Mouse (Mus musculus) embryo, embryonic 11 days (tissue): ENCODE results near the gene Ano1.

Experiments used
- DNase-seq: peaks from one replicate; pipeline ENCODE4 v3.0.0-alpha.2; 2015

Gene Ano1

DNA sequence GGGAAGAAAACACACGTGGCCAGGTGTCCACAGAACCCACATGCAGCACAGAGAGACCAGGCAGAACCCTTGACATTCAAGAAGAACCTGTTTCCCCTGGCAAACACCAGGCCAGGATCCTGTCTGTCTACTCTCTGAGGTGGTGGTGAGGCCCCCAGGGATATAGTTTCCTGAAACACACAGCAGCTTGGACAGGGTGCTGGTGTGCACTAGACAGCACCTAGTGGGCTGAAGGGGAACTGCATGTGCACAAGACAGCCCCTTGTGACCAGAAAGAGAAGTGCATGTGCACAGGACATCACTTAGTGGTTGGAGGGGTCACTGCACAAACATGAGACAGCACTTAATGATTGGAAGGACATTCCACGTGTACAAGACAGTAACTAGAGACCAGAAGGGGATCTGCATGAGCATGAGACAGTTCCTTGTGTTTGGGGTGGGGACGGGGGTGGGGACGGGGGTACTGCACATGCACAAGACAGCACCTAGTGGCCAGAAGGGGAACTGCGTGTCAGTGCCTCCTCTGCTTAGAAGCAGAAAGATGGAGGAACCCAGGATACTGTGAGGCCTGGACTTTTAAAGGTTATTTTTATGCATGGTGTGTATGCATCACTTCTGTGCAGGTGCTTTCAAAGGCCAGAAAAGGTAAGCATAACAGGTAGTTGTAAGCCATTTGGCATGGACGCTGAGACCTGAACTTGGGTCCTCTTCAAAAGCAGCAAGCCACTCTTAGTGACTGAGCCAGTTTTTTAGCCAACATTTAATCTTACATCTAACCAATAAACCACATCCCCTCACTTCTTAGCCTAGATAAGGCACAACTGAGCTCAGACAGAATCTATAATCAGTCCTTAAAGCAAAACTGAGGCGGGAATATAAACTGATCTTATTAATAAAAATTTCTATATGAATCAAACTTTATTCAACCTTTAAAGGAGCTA lies 54.7 kb downstream of the Ano1 start:
- DNase-seq, result no peak

DNA sequence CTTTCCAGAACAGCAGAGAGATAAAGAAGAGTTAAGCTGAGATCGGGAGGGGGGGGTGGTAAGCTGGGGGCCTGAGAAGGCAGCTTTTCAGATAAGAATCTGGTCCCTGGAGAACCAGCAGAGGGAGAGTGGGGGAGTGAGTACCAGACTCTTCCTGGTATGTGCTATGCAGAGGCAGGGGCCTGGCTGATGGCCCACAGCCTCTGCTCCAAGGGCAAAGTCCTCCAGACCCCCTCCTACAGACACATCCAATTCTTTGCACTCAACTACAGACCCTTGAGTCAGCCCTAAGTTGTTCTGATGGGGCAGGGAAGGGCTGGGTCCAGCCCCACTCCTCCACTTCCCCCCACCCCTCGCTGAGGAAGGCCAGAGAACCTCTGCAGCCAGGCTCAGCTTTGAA lies 61.9 kb downstream of the Ano1 start:
- DNase-seq, result peak; percentile 33

DNA sequence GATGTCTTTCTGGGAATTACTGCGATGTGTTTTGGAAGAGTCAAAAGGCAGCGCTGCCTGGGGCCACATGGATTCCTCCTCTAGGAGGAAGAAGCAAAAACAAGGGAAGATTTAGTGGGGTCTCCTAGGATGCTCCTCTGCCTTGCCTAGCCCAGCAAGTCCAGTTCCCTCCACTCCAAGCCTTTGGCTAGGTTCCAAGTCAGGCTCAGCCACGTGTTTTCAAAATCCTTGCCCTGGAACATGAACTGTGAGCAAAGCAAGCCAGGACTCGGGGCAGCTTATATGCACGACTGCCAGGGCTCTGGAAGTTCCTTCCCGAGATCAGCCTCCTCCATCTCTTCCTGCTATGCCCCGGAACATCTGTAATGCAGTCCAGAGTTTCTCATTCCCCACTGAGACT lies 62.6 kb downstream of the Ano1 start:
- peak; percentile 30 for DNase-seq

DNA sequence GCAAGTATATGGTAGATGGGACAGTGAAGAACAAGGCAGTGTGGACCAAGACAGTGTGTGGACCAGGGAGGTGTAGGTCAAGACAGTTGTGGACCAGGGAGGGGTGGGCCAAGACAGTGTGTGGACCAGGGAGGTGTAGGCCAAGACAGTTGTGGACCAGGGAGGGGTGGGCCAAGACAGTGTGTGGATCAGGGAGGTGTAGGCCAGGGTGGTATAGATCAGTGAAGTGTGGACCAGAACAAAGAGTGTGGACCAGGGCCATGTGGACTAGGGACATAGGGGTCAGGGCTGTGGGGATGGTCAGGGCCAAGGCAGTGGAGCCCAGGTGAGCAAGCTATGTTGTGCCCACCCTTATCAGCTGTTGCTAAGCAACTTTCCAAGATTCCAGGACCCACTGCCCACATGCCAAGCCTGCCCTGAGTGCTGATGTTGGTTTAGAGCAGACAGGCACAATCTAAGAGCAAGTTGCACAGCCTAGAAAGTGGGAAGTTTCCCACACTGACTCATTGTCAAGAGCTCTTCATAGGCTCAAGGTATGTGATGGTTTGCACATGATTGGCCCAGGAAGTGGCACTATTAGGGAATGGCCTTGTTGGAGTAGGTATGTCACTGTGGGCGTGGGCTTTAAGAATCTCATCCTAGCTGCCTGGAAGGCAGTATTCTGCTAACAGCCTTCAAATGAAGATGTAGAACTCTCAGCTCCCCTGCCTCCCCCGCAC lies 64.0 kb downstream of the Ano1 start:
- no peak for DNase-seq

DNA sequence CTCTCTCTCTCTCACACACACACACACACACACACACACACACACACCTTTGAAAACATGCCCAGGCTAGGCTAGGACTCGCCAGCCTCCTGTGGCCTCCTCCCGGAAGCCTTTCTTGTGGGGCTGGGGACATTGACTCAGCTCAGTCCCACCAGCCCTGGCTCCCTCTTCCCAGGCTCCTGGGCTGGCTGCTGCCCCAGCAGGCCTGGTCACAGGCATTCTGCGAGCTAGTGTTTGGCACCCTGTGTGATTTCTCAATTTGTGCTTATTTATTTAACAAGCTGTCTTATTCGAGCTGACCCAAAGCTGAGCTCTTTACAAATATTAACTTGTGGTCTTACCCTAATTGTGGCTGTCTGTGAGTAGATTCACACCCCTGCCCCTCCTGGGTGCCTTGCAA lies 66.8 kb downstream of the Ano1 start:
- DNase-seq, result no peak

DNA sequence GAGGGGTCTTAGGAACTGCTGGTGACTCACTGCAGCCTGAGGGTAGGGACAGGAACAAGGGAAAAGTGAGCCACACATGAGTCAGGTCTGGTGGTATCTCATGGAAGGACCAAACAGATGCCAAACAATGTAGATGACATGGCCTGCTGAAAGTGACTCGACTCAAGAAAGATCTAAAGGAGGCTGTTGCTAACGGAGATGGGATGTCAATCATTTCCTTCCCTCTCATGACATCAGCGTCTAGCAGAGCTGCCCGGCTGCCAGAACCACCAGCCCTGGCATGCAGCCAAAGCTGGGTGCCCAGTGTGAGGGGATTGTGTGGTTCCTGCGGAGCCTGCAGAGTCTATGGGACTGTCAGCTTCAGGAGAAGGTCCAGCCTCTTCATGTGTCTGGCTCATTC lies 67.3 kb downstream of the Ano1 start:
- DNase-seq, result no peak

DNA sequence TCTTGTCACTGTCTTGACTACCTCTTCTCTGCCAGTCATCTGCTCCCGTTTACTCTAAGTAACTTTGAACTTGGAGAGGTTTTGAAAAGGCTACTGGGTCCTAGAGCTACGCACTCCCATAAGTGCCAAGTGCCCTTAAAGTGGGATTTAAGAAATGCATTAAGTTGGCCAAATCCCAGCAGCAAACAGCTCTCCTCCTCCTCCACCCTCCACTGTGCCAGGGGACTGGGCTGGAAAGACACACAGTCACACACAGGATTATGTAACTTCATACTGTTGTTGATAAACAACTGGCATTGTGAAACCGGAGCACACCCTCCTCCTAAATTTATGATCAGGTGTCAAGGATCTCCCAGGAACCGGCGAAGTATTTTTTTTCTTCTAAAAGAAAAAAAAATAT lies 71.7 kb downstream of the Ano1 start:
- DNase-seq, result no peak

DNA sequence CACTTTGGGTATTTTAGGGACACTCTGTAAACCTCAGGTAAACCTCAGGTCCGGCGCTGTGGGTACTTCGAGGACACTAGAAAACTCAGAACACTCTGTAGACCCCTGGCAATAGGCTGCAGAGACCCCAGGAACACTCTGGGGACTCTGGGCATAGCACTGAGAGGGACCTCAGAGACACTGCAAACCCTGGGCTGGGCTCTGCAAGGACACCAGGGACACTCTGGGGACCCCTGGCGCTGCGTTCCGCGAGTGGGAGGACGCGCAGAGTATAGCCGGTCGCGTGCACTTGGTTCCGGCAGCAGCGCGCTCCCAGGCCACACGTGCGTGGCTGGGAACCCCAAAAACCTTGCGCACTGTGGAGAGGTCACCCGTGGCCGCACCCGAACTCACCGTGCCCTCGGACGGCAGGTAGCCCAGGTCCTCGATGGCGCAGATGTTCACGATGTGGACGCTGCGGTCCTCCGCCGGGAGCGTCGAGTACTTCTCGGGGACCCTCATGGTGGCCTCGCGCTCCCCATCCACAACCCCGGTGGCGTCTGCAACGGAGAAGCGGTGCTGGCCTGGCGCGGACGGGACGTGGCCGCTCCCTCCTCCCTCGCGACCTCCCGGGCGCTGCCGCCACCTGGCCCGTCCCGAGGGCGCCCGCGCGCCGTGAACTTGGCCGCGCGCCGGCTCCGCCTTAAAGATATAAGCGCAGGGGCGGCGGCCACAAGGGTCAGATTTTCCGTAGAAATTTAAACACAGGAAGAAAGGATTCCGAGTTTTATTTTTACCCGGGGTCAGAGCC lies 73.3 kb downstream of the Ano1 start:
- DNase-seq, result peak; percentile 58

DNA sequence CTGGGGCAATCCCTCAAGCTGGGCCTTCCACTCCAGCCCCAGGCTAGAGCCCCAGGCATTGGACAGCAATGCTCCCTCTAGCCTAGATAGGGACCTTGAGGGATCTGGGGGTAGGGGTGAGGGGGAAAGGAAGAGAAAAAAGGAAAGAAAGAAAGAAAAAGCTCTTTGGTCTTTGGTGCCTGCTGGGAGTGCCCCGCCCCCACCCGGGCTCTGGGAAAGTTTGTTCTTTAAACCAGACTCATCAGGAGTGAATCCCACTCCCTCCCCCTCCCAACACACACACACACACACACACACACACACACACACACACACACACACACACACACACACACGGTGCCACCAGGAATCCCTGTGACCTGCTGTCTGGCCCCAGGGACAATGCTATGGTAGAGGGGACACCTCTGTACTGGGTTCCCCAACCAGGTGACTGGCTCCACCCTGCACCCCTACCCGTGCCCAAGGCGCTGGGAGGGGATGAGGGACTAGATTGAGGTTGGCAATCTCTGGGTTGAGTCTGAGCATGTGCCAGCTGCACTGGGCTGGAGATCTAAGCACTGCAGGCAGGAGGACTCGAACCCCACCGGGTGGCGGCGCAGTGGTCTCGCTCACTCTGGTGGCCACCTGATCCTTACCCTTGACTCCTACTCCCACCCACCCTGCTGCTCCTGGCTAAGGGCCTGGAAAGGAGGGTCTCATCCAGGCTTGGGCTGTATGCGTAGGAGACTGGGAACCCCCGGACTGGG lies 74.3 kb downstream of the Ano1 start:
- DNase-seq, result no peak

DNA sequence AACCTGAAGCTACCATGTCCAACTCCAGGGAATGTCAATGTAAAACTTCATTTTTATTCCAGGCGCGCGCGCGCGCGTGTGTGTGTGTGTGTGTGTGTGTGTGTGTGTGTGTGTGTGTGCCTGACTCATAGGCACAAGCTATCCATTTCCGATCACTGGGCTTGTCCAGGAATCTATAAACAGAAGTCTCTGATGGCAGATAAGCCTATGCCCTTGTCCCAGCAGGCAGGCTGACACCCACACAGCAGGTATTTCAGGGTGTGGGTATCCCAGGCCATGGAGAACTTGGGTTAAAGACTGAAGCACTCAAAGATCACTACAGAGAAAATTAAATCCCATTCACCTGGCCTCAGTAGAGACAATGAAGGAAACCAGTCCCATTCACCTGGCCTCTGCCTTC lies 76.1 kb downstream of the Ano1 start:
- no peak for DNase-seq

DNA sequence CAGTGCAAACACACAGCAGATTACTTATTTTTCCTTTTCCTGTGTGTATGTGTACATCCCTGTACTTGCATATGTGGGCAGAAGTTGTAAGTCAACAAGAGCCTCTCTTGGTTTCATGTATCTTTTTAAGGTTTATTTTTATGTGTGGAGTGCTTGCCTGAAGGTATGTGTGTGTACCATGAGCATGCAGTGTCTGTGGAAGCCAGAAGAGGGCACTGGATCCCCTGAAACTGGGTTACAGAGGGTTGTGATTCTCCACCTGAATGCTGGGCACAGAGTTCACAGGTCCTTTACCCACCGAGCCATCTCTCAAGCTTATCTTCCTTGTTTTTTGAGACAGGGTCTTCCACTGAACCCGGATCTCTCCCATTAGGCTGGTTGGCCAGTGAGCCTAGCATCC lies 81.9 kb downstream of the Ano1 start:
- no peak for DNase-seq

DNA sequence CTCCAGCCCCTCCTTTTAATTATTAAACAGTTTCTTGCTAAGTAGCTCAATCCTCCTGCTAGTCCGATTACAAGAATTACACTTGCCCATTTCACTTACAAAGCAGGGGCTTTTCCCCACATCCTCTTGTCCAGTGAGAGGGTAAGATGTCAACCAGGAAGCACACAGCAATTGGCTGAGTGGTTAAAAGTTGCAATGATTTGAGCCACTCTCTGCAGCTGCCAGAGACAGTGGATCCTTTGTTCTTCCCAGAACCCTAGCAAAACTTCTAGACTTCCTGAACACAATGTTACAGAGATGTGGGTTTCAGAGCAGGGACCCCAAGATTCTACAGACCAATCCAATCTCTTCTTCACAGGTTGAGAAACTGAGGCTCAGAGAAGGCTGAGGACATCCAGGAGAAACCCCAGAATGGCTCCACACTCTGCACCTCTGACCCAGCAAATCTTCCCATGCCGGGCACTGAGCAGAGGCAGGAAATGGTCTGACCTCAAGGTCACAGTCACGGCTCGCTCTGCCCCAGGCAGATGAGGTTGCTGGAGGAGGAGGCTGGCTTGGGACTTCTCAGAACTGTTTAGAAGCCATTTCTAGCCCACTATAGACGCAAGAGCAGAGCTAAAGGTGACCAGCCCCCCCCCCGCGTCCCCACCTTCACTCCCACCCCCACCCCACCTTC lies 83.0 kb downstream of the Ano1 start:
- peak; percentile 66 for DNase-seq

DNA sequence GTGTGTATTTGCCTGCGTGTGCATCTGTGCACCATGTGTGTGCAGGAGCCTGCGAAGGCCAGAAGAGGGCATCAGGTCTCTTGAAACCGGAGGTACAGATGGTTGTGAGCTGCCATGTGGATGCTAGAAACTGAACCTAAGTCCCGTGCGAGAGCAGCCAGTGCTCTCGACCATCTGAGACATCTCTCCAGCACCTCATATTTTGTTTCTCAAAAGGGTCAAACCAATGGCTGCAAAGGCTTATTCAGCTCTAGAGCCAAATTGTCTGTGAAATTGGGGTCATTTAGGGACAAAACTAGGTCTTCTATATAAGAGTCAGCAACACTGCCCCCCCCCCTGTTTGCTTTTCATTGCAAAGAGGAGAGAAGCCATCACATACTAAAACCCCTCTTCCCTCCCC lies 84.7 kb downstream of the Ano1 start:
- DNase-seq, result no peak

DNA sequence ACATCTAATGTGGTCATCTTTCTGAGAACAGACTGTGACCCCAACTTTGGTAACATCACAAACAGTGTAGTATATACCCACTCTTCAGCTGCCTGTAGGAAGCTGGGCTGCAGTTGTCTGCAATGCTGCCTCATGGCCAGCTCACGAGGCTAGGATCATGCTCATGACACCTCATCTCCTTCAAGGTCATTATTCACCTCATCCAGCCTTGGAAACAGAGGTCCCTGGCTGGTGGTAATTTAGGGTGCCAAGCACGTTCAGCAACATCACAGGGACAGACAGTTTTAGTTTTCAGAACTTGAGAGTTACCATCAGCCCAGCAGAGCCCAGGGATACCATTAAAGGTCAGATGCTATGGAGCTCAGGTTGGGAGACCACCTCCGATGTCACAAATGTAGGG lies 86.2 kb downstream of the Ano1 start:
- DNase-seq, result no peak

DNA sequence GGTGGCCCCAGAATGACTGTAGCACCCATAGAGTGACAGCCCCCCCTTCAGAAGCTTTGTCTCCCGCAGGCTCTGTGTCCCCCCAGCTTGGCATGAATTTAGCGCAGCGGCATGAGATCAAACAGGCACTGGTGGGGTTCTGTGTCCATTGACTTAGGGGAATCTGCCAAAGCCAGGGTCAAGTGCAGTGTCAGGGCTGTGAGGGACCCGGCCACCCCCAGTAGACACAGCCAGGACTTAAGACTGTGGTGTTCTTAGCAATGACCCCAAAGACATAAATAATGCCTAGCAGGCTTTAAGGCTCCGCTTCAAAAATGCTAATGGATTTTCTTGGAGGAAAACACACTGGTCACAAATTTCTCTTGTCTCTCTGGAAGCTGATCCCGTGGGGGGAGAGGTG lies 88.2 kb downstream of the Ano1 start:
- peak; percentile 28 for DNase-seq

DNA sequence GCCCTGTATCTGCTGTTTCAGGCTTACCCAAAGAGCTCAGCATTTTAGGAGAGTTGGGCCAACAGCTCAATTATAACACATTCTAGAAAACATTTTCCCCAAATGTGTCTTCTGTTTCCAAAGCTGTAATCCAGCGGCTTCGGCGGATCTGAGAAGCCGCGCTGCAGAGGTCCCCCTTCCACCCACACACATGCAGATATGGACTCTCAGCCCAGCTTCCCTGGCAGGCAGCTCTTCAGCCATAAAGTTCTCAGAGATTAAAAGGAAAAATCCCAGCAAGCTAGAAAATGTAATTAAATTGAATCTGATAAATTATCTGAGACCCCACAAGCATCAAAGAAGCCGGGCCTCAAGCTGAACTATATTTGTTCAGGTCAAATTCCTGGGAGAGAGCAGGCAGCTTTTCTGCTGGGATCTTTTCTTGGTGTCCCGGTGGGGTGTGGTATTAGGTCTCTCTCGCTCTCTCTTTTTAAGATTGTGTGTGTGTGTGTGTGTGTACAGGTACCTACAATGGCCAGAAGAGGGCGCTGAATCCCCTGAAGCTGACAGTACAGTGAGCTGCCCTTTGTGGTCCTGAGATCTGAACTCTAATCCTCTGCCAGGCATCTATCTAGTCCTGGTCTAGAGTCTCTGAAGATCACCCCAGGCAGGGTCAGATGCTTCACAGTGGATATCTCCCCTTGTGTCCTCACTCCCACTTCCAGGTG lies 95.4 kb downstream of the Ano1 start:
- DNase-seq, result no peak

DNA sequence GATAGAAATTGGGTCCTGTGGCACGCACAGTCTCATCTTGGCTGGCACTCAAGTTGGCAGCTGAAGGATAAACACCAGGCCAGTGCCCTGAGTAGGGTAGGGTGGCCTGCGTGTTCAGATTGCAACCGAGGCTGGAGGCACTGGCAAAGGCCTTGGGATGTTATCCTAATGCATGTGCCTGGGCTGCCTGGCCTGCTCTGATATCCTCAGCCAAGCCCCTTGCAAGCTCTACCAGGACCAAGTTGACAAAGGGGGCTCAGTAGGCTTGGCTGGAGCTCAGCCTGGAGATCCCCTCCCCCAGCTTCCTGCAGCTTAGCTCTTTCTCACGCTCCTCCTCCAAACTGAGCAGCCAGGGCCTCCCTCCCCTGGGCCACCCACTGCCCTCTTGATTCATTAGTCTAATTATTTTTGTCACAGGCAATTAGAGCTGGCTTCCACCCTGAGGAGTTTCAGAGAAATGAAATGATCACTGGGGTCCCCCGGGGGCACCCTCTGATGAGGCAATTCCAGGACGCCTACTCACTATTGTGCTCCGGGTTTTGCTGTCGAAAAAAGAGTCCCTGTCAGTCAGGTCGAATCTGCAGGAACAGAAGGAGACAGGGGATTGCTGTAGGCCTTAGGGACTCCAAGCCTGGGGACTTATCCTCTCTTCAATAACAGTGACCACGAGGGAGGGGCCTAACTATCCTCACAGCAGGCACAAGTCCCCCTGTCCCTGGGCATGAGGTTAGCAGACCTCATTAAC lies 97.9 kb downstream of the Ano1 start:
- DNase-seq, result peak; percentile 85

DNA sequence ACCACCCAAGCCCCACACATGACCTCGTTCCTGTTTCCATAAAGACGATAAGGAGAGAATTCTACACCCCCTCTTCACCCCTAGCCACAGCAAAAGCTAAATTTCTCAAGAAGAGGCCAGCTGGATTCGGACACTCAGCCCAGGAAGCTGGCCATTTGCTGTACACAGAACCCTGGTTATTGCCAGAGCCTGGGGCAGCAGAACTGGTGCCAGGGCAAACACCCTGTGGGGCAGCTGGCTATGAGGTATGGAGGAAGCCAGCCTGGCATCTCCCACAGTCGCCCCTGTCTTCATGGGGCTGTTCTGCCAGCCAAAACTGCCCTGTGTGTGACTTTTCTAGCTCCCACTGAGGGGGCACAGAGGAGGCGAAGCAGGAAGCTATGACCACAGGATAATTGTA lies 104.2 kb downstream of the Ano1 start:
- DNase-seq, result no peak

DNA sequence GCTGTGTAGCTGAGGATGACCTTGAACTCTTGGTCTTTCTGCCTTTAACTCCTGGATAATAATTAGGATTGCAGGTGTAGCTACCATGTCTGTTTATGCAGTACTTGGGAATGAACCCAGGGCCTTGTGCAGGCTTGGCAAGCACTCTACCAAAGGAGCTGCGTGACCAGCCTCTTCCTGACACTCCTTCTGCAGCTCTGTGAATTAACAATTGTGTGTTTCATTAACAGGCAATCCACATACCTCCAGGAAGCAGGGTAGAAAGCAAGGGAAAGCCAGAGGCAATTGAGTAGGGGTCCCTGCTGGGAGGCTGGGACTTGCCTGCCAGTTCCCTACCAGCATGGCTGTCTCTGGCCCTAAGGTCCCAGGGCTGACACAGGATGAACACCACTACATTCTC lies 111.0 kb downstream of the Ano1 start:
- DNase-seq, result no peak

DNA sequence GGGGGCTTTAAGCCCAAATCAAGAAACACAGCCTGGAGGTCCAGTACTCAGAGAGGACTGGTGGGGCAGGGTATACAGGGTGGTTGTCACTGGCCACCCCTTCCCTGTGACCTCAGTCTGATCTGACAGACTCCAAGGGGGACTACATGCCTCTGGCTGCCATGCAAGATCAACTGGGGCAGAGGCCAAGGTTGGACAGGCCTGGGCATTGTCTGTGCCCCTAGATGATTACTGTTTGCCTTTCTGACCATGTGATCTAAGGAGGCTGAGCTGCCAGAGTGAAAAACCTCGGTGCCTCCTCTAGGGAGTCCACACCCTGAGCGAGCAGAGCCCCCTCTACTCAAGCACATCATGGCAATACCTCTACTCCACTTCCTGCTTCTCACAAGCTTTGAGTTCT lies 115.8 kb downstream of the Ano1 start:
- no peak for DNase-seq

DNA sequence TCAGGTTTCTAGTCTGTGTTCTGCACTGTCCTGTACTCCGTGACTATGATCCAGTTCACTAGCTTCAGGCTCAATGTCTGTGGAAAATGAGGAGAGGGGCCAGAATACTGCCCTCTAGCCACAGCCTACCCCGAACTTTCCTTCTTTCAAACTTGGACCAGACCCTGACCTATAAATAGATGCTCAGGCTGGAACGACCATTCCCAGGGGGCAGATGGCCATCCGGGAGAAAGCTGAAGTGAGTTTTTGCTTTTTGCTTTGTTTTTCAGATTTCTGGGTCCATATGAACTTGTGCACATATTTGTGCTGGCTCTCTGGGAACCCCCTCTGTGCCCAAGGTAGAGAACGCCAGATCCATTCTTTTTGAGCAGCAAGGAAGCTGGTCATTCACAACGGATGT lies 116.9 kb downstream of the Ano1 start:
- DNase-seq, result no peak
